Mouse (Mus musculus): ENCODE data around the gene Hspa12b.

Gene Hspa12b

DNA sequence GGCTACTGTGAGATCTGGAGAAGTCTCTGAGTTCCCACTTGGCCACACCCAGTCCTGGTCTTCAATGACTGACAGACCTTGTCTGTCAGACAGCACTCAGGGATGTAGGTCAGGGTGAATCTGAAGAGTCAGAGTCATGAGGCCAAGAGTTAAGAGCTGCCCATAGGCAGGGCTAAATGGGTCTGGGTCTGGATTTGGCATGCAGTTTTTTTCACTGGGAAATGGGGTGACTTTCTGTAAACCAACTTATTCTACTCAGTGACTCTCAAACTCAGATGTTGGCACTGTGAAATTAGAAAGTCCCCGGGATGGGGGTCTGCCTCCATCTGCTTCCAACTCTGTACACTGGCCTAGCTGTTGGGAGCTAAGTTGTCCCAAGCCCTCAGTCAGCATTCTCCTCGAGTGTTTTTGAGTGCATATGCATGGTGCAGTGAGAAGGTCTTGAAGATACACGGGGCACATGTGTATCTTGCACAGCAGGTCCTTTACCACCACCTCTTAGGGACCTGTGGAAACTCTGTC is 1.6 kb downstream of the Hspa12b start:
- 76% methylated on average over 3 of the region's 3 CpGs for WGBS

DNA sequence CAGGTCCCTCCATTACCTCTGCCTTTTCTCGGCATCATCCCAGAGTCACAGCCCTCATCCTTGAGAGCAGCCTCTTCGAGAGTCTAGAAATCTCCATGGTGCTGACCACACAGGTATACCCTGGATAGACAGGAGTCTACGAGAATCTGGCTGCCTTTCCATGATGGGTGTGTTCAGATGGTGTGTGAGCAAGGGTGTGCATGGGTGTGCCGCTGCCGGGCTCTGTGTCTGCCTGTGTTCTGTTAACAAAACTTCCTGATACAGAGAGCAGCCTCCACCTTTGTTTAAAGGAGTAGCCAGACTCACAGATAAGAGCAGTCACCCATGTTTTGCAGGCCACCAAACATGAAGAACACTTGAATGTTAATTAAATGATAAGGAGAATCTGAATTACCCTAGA is 2.8 kb downstream of the Hspa12b start:
- WGBS = 80% methylated on average over 5 of the region's 5 CpGs

GRCm38 (mm10) chr2:131130849-131131248 is 3.8 kb downstream of the Hspa12b start:
- WGBS = 82% methylated on average over 2 of the region's 2 CpGs

GRCm38 (mm10) chr2:131132111-131132888 is 5.2 kb downstream of the Hspa12b start:
- WGBS = 82% methylated on average over 10 of the region's 10 CpGs

DNA sequence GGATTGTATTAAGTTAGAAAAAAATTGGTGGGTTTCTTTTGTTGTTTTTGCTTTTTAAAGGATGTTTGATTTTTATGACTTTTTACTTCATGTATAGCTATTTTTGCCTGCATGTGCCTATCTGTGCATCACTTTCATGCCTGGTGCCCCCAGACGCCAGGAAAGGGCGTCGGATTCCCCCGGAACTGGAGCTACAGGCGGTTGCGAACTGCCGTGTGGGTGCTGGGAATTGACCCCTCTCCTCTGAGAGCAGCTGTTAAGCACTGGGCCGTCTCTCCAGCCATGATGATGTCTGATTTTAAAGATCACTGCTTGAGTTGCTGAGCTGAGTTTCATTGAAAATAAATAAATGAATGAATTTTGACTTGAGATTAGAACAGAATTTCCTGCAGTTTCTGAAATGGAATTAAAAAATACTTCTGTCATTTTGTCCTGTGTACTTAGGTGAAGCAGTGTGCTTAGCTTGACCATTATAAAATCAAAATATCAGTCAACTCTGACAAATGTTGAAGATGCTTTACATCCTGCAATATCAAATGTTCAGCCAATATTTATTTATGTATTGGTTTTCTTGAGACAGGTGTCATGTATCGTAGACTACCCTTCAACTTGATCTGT is 6.0 kb downstream of the Hspa12b start, which contains the start of gene Gm11037:
TSS of gene Gm11037 (plus strand) at position 568 of the 618 bp plus-strand sequence.
- 81% methylated on average over 9 of the region's 9 CpGs for WGBS

- WGBS = 65% methylated on average over 1 of the region's 1 CpGs
Observed at GRCm38 (mm10) chr2:131134381-131134780, 7.3 kb downstream of the Hspa12b start.

- 71% methylated on average over 8 of the region's 8 CpGs for WGBS
Observed at GRCm38 (mm10) chr2:131134826-131135400, 7.8 kb downstream of the Hspa12b start.

DNA sequence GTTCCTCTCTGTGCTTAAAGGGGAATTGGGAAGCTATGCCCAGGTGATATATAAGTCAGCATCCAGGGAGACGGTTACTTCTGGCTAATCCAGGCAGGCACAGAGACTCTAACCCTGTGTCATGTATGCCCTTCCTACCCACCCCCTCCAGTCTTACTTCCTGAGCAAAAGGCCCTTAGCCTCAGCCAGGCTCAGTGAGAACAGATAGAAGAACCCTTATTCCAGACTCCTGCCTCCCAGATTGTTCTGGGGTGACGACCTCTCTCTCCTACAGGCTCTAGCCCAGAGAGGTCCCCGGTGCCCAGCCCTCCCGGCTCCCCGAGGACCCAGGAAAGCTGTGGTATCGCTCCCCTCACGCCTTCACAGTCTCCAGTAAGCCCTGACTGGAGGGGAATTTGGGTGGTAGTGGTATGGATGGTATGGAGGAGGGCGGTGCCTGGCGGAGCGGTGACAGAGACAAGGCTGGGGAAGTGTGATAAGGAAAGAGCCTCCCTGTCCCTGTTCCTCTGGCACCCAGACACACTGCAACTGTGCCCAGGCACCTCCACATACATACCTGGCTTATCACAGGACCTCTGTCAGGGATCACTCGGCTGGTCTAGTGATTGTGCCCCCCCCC is 8.6 kb downstream of the Hspa12b start:
- WGBS = 89% methylated on average over 11 of the region's 11 CpGs

- 87% methylated on average over 4 of the region's 4 CpGs for WGBS
Observed at GRCm38 (mm10) chr2:131138296-131138695, 11.2 kb downstream of the Hspa12b start.

GRCm38 (mm10) chr2:131138760-131139159 is 11.7 kb downstream of the Hspa12b start:
- 88% methylated on average over 7 of the region's 7 CpGs for WGBS

DNA sequence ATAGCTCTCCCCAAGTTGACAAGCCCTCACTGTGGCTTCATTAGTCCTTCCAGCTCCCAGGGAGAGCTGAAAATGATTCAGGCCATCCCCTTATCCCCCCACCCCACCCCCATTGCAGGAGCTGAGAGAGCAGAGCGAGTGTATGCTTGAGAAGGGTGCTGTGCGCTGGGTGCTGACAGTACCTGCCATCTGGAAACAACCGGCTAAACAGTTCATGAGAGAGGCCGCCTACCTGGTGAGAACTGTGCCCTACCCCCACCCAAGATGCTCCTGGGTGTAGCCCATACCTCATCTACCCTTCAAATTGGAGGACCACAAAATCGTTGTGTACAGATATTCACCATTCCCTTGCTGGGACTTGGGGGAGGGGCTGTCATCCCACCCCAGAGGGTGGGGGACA is 12.2 kb downstream of the Hspa12b start:
- 87% methylated on average over 5 of the region's 5 CpGs for WGBS

DNA sequence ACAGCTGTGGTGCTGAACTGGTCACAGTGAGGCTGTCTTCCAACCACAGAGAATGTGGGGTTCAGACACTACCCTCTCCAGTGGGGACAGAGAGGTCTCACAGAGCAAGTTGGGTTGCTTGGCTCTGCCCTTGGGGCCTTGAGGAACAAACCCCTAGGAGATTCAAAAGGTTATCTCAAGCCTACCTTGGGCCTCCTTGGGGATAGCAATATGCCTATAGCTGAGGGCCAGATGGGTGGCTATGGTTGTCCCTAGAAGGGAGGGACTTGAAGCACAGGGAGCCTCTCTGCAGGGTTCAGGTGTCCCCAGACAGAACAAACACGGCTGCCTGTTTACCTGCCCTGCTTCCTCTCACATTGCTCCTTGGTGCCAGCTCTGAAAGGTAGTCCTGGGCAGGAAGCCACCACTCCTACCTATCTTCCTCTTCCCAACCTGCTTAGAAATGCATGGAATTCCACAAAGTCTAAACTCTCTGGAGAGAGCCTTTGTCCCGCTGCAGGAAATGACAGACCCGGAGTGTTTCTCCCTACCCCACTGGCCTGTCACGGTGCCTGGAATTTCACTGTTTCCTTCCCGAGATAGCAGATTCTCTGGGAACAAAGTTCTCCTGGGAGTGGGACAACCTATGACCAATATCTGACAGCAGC is 12.9 kb downstream of the Hspa12b start:
- WGBS = 63% methylated on average over 5 of the region's 5 CpGs

GRCm38 (mm10) chr2:131140533-131140905 is 13.4 kb downstream of the Hspa12b start:
- 81% methylated on average over 5 of the region's 5 CpGs for WGBS

DNA sequence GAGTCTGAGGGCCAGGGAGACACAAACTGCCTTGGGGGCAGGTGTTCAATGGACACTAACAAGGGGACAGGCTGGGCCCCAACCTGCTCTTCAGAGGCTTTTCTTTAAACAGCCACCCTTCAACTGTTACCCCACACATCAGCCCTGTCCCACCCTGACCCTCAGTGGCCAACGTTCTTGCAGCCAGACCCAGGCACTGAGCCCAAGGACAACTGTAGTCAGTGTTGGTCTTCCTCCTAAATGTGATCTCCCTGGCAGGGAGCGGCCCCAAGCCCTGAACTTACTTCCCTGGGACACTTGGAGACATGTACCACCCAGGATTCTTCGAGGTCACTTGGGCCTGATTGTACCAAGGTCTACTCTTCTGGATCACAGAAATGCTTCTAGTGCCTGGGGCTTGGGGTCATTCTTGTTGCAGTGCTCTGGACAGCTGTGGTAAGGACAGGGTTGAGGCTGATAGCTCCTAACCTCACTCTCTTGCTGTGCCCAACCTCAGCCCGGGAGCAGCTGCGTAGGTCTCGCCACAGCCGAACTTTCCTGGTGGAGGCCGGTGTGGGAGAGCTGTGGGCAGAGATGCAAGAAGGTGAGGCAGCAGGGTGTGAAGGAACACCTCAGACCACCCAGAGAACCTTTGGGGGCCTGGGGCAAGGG is 14.4 kb downstream of the Hspa12b start:
- 85% methylated on average over 8 of the region's 8 CpGs for WGBS

DNA sequence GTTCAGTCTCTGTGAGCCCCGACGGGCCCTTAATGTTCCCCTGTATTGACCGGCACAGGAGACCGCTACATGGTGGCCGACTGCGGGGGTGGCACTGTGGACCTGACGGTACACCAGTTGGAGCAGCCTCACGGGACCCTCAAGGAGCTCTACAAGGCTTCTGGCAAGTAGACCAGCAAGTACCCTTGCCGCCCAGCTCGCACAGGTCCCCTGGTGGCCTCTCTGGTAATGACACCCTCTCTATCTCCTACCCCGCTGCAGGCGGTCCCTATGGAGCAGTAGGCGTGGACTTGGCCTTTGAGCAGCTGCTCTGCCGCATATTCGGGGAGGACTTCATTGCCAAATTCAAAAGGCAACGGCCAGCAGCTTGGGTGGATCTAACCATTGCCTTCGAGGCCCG is 15.5 kb downstream of the Hspa12b start:
- WGBS = 38% methylated on average over 18 of the region's 18 CpGs

DNA sequence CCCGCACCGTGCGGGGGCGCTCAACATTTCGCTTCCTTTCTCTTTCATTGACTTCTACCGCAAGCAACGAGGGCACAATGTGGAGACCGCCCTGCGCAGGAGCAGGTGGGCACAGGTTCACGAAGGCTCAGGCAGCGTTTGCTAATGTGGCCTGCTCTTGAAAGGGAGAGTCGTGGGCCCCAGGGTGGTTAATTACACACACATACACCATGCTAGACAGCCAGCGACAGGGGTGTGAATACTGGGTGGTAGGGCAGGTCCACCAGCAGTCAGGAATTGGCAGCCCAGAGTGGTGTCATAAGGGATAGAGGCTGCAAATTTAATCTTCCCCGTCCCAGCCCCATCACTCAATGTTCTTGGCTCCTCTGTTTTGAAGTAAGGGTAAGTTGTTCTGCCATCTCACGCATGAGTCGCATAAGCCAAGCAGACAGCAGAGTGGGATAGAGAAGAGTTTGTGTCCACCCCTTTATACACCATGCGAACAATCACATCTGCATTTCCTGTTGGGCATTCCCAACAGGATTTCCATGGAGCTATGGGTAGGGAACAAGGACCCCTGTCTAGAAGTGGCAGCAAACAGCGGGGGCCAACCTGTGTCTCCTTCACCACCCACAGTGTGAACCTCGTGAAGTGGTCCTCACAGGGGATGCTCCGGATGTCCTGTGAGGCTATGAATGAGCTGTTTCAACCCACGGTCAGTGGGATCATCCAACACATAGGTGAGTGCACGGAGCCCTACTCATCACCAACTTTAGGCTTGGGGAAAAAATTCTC is 16.1 kb downstream of the Hspa12b start:
- WGBS = 77% methylated on average over 22 of the region's 22 CpGs

DNA sequence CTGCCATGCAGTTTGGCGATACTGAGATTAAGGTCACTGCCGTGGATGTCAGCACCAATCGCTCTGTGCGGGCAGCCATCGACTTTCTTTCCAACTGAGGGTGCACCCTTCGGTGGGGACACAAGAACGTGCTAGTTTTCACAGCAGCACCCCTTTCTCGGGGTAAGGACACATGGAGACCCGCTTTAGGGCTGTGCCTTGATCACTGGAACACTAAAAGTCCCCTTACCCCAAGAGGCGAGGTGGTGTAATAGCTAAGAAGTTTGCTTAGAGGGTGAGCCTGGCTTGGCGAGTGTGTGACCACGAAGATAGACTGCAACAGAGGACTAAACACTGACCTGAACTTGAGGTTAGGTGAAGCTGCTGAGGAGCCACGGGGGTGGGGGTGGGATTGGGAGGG is 18.0 kb downstream of the Hspa12b start:
- WGBS = 84% methylated on average over 13 of the region's 13 CpGs

DNA sequence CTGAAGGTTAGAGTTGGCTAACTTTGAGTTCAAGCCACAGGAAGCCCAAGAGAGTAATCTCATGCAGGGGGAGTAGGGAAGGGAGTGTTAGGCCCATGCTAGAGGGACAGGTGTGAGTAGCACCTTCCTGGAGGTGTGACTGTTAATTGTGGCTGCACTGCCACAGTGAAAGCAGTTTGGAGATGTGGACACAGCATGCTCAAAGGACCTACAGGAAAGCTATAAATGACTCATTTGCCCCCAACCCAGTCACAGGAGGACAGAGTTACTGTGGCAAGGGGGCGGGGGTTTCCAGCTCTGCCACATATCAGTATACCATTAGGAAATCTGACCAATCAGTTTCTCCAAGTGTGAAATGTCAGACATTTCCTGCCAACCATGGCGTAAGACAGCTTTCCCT is 18.5 kb downstream of the Hspa12b start:
- WGBS = 96% methylated on average over 2 of the region's 2 CpGs

GRCm38 (mm10) chr2:131146193-131147042 is 19.3 kb downstream of the Hspa12b start:
- WGBS = 66% methylated on average over 21 of the region's 21 CpGs

GRCm38 (mm10) chr2:131147043-131147365 is 19.9 kb downstream of the Hspa12b start:
- WGBS = 92% methylated on average over 8 of the region's 8 CpGs

Measured in cerebral cortex, adult 2 months (tissue).